Mouse (Mus musculus): ENCODE data around the gene Armh4.

Gene Armh4

GRCm38 (mm10) chr14:49723361-49724054 is 59.7 kb downstream of the Armh4 start:
- DNase-seq: no peak

- no peak for DNase-seq
Observed at GRCm38 (mm10) chr14:49722782-49723181, 60.4 kb downstream of the Armh4 start.

- DNase-seq: no peak
Observed at GRCm38 (mm10) chr14:49721281-49721680, 61.9 kb downstream of the Armh4 start.

- DNase-seq: no peak
Observed at GRCm38 (mm10) chr14:49719678-49720077, 63.5 kb downstream of the Armh4 start.

GRCm38 (mm10) chr14:49711016-49711415 is 72.2 kb downstream of the Armh4 start:
- peak in 1 of 2 experiments; percentile 7 for DNase-seq

GRCm38 (mm10) chr14:49703432-49704200 is 79.6 kb downstream of the Armh4 start:
- DNase-seq: no peak

GRCm38 (mm10) chr14:49679511-49680284 is 103.5 kb downstream of the Armh4 start:
- no peak for DNase-seq

GRCm38 (mm10) chr14:49676580-49676979 is 106.6 kb downstream of the Armh4 start:
- DNase-seq: no peak

- DNase-seq: no peak
Observed at GRCm38 (mm10) chr14:49660444-49660843, 122.7 kb downstream of the Armh4 start.

GRCm38 (mm10) chr14:49649191-49649590 is 134.0 kb downstream of the Armh4 start:
- no peak for DNase-seq

GRCm38 (mm10) chr14:49637422-49637821 is 145.8 kb downstream of the Armh4 start:
- no peak for DNase-seq

- DNase-seq: no peak
Observed at GRCm38 (mm10) chr14:49626055-49626454, 157.1 kb downstream of the Armh4 start.

Data from kidney, adult 8-10 months (tissue).